Mouse (Mus musculus): ENCODE results near the gene Dyrk3. TPM values are rescaled to one million over a fixed set of nuclear protein-coding genes. Genes with fewer than 3 reads are reported as not detected.

The Dyrk3 gene
- 1.7 TPM for polyA plus RNA-seq (2014; fragmentation: Illumina TruSeq; extraction: RNeasy Lipid Tissue Mini Kit (QIAGEN cat#74804); ENCODE audit: insufficient read depth, low read depth, low replicate concordance)

DNA sequence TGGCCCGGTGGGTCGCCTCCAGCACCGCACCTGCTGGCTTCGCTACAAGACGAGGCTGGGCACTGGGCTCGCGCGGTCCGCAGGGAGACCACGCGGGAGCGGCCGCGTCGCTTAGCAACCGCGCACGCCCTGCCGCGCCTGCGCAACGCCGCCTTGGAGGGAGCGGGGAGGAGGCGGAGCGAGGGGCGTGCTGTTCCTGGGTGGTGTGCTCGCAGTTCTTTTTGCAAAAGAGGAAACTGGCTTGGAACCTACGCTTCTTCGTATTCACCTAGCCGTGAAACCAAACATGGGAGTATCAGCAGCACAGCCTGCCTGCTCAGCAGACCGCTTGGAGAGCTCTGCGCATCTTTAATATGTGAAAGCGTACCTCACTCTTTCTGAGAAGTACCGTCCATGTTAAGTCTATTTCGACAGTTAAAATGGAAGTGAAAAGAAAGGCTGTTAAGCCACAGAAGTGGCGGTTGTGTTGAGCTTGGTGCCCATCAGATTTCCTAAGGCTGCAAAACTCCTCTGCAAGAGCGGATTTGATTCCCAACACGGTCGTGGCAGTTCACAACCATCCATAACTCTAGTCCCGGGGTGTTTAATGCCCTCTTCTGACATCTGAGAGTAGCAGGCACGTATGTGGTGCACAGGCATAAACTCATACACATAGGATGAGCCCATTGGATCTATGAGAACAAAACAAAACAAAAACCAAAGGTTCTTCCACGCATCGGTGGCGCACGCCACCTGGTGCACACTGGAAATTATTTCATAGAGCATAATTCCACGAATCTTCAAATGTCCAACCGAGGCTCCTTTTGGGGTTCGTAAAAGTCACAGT is at the start of gene Dyrk3:
Gene Dyrk3, minus strand, starts transcription at position 150 of the 826 bp plus-strand sequence.

DNA sequence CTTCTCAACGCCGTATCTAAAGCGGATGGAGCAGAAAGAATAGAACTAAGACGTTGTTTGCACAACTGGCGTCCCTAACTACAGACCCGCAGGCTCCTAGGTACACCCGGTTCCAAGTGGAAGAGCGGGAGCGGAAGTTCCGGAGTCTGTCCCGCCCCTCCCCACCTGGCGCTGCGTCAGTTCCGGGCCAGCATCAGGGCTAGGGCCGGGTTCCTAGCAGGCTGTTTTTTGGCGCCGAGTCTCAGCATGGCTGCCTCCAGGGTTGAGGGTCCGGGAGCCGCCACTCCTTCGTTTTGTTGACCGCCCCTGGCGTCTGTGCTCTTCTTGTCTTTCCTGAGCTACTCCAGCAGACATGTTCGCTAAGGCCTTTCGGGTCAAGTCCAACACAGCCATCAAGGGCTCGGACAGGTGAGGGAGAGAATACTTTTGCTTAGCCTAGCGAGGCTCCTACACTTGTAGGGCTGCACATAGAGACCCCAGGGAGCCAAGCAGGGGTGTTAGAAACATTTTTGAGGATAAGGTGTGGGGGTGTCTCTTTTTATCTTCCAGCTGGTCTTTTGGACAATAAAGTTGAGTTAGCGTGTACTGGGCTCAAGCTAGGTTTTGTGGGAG is 15.0 kb upstream of the Dyrk3 start, which contains the start of gene Eif2d:
Gene Eif2d, plus strand, starts transcription at position 164 of the 612 bp plus-strand sequence.

DNA sequence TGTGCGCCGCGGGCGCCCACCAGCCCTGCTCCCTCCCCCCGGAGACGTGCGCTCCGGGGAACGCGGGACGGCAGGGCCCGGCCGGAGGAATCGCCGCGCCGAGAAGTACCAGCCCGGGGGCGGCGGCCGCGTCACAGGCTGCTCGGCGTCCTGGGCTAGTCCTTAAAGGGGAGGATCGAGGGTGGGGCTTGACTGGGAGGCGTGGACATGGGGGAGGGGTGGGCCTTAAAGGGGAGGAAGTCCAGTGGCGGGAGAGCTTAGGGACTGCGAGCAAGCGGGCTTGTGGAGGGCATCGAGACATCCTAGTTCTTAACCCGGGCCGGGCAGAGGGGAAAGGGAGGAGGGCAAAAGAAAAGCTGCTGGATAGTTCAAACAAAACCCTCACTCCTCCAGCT is 40.4 kb downstream of the Dyrk3 start, which contains the start of gene Mapkapk2:
Gene Mapkapk2, minus strand, starts transcription at position 127 of the 395 bp plus-strand sequence.

Other genes starting within 250 kb of the Dyrk3 start
- gene Il20, start 226.9 kb downstream of the Dyrk3 start, polyA plus RNA-seq (2014; fragmentation: Illumina TruSeq; extraction: RNeasy Lipid Tissue Mini Kit (QIAGEN cat#74804); ENCODE audit: insufficient read depth, low read depth, low replicate concordance): not detected
- not detected for gene Il19, start 198.2 kb downstream of the Dyrk3 start, polyA plus RNA-seq (2014; fragmentation: Illumina TruSeq; extraction: RNeasy Lipid Tissue Mini Kit (QIAGEN cat#74804); ENCODE audit: insufficient read depth, low read depth, low replicate concordance)
- 0.18 TPM for gene Il10, start 118.5 kb downstream of the Dyrk3 start, polyA plus RNA-seq (2014; fragmentation: Illumina TruSeq; extraction: RNeasy Lipid Tissue Mini Kit (QIAGEN cat#74804); ENCODE audit: insufficient read depth, low read depth, low replicate concordance)
- gene Mapkapk2, start 40.5 kb downstream of the Dyrk3 start, polyA plus RNA-seq (2014; fragmentation: Illumina TruSeq; extraction: RNeasy Lipid Tissue Mini Kit (QIAGEN cat#74804); ENCODE audit: insufficient read depth, low read depth, low replicate concordance): 85.4 TPM
- gene Eif2d, start 14.8 kb upstream of the Dyrk3 start, polyA plus RNA-seq (2014; fragmentation: Illumina TruSeq; extraction: RNeasy Lipid Tissue Mini Kit (QIAGEN cat#74804); ENCODE audit: insufficient read depth, low read depth, low replicate concordance): 28.3 TPM
- gene Rassf5, start 106.9 kb upstream of the Dyrk3 start, polyA plus RNA-seq (2014; fragmentation: Illumina TruSeq; extraction: RNeasy Lipid Tissue Mini Kit (QIAGEN cat#74804); ENCODE audit: insufficient read depth, low read depth, low replicate concordance): 13.1 TPM
- 4.0 TPM for gene Ikbke, start 141.3 kb upstream of the Dyrk3 start, polyA plus RNA-seq (2014; fragmentation: Illumina TruSeq; extraction: RNeasy Lipid Tissue Mini Kit (QIAGEN cat#74804); ENCODE audit: insufficient read depth, low read depth, low replicate concordance)